Mouse (Mus musculus): ENCODE results near the gene Gm13694. TPM values are rescaled to one million over a fixed set of nuclear protein-coding genes. Genes with fewer than 3 reads are reported as not detected.
"Not testable (repeated sequence)": the region's sequence is repeated elsewhere in the genome, so short reads cannot be mapped to it uniquely, and the experiment has no call there.

Gene Gm13694
- not detected in 2 replicates for polyA plus RNA-seq (2012; rRNA removed)

DNA sequence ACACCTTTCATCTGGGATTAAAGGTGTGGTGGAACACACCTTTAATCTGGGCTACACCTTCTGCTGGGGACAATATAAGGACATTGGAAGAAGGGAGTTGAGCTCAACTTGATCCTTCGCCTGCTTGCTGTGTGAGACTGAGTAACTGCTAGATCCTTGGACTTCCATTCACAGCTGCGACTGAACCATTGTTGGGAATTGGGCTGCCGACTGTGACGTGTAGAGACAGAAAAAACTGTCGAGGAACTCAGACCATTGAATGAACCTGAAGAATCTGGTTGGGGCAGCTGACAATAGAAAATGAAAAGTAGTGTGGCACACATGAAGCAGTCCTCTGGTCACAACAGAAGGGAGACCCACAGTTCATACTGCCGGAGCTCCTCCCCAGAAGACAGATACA, at the start of gene Gm13694:
Gm13694 (plus strand) TSS at position 301 of the 400 bp plus-strand sequence.
- DNase-seq; H3K4me1 ChIP-seq (ENCODE audit: control insufficient read depth, insufficient read depth, low read length); H3K4me3 ChIP-seq (replicated peaks; ENCODE audit: extremely low read depth, low read depth, low read length): not testable (repeated sequence)
- WGBS, result no CpG with 5 or more reads among the region's 6 CpGs

DNA sequence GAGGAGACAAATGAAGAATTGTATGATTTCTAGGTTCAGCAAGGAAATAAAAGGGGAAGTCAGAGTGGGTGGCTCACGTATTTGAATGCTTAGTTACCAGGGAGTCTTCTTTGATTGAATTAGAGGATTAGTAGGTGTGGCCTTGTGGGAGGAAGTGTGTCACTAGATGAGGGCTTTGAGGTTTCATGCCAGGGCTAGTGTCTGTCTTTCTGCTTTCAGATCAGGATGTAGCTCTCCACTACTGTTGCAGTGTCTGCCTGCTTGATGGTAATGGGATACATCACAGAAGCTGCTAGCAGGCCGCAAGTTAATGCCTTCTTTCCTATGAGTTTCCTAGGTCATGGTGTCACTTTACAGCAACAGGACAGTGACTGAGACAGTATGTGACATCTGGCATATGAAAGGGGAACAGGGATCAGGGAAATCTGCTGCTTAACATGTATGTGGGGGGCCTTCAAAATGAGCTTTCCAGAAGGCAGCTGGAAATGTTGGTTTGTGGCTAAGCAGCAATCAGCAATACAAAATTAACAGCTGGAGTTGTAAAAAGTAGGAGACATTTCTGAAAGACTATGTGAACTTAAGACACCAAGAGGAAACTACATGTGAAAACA, 49.1 kb upstream of the Gm13694 start:
- TF ChIP-seq CTCF (IDR thresholded peaks at IDR 0.05; ENCODE audit: insufficient read depth, low read length) (no peak), POLR2A (IDR thresholded peaks at IDR 0.05; ENCODE audit: borderline replicate concordance, extremely low read depth, low read depth, low read length) (no peak)
- H3K4me1 ChIP-seq (ENCODE audit: control insufficient read depth, insufficient read depth, low read length), result no peaks in the 10 kb centered on the region
- H3K4me3 ChIP-seq (replicated peaks; ENCODE audit: extremely low read depth, low read depth, low read length), result no peak overlapping the region
- no peak for DNase-seq
- WGBS, result 40% methylated on average over 2 of the region's 2 CpGs

- Histone ChIP-seq H3K4me1 (ENCODE audit: control insufficient read depth, insufficient read depth, low read length) (no peaks in the 10 kb centered on the region), H3K4me3 (replicated peaks; ENCODE audit: extremely low read depth, low read depth, low read length) (no peak within 1 kb of the TSS)
- WGBS, result 2% methylated on average over 20 of the region's 20 CpGs
- TF ChIP-seq CTCF (IDR thresholded peaks at IDR 0.05; ENCODE audit: insufficient read depth, low read length), result no peak
- TF ChIP-seq POLR2A (IDR thresholded peaks at IDR 0.05; ENCODE audit: borderline replicate concordance, extremely low read depth, low read depth, low read length), result no peak
- no peak for DNase-seq
These were observed 37.8 kb upstream of the Gm13694 start, which contains the start of gene Zswim2 for GRCm38 (mm10) chr2:83940931-83941361. Gene Zswim2 (minus strand): TSS chr2:83941228.

GRCm38 (mm10) chr2:83941378-83941777, 37.4 kb upstream of the Gm13694 start:
- no peak for DNase-seq
- WGBS, result 35% methylated on average over 3 of the region's 3 CpGs
- TF ChIP-seq POLR2A (IDR thresholded peaks at IDR 0.05; ENCODE audit: borderline replicate concordance, extremely low read depth, low read depth, low read length) (no peak), CTCF (IDR thresholded peaks at IDR 0.05; ENCODE audit: insufficient read depth, low read length) (no peak)
- no peak overlapping the region for H3K4me3 ChIP-seq (replicated peaks; ENCODE audit: extremely low read depth, low read depth, low read length)
- no peaks in the 10 kb centered on the region for H3K4me1 ChIP-seq (ENCODE audit: control insufficient read depth, insufficient read depth, low read length)

- WGBS, result 36% methylated on average over 4 of the region's 4 CpGs
These were observed 36.9 kb upstream of the Gm13694 start for GRCm38 (mm10) chr2:83941792-83942191.

GRCm38 (mm10) chr2:83955393-83955792, 23.3 kb upstream of the Gm13694 start, which contains the start of gene Gm13698:
Gene Gm13698 (plus strand): TSS chr2:83955693.
- DNase-seq; H3K4me1 ChIP-seq (ENCODE audit: control insufficient read depth, insufficient read depth, low read length); H3K4me3 ChIP-seq (replicated peaks; ENCODE audit: extremely low read depth, low read depth, low read length): not testable (repeated sequence)
- no CpG with 5 or more reads among the region's 6 CpGs for WGBS

More at GRCm38 (mm10) chr2:83941792-83942191, 36.9 kb upstream of the Gm13694 start:
- DNase-seq, result no peak
- Histone ChIP-seq H3K4me1 (ENCODE audit: control insufficient read depth, insufficient read depth, low read length) (no peaks in the 10 kb centered on the region), H3K4me3 (replicated peaks; ENCODE audit: extremely low read depth, low read depth, low read length) (no peak overlapping the region)
- TF ChIP-seq CTCF (IDR thresholded peaks at IDR 0.05; ENCODE audit: insufficient read depth, low read length) (no peak), POLR2A (IDR thresholded peaks at IDR 0.05; ENCODE audit: borderline replicate concordance, extremely low read depth, low read depth, low read length) (no peak)

- H3K4me1 ChIP-seq (ENCODE audit: control insufficient read depth, insufficient read depth, low read length); H3K4me3 ChIP-seq (replicated peaks; ENCODE audit: extremely low read depth, low read depth, low read length); DNase-seq: not testable (repeated sequence)
- WGBS, result no CpG with 5 or more reads among the region's 6 CpGs
These were observed 17.5 kb upstream of the Gm13694 start, which contains the start of gene Gm13693 for GRCm38 (mm10) chr2:83961203-83961602. Gene Gm13693 (plus strand): TSS chr2:83961503.

- not testable (repeated sequence) for H3K4me3 ChIP-seq (replicated peaks; ENCODE audit: extremely low read depth, low read depth, low read length); DNase-seq; H3K4me1 ChIP-seq (ENCODE audit: control insufficient read depth, insufficient read depth, low read length)
- WGBS, result no CpG with 5 or more reads among the region's 6 CpGs
These were observed 11.7 kb upstream of the Gm13694 start, which contains the start of gene Gm13695 for GRCm38 (mm10) chr2:83967013-83967412. Gene Gm13695 (plus strand): TSS chr2:83967313.

DNA sequence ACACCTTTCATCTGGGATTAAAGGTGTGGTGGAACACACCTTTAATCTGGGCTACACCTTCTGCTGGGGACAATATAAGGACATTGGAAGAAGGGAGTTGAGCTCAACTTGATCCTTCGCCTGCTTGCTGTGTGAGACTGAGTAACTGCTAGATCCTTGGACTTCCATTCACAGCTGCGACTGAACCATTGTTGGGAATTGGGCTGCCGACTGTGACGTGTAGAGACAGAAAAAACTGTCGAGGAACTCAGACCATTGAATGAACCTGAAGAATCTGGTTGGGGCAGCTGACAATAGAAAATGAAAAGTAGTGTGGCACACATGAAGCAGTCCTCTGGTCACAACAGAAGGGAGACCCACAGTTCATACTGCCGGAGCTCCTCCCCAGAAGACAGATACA, 5.9 kb upstream of the Gm13694 start, which contains the start of gene Gm13696:
Gm13696 (plus strand) TSS at position 301 of the 400 bp plus-strand sequence.
- not testable (repeated sequence) for DNase-seq; H3K4me3 ChIP-seq (replicated peaks; ENCODE audit: extremely low read depth, low read depth, low read length); H3K4me1 ChIP-seq (ENCODE audit: control insufficient read depth, insufficient read depth, low read length)
- no CpG with 5 or more reads among the region's 6 CpGs for WGBS

DNA sequence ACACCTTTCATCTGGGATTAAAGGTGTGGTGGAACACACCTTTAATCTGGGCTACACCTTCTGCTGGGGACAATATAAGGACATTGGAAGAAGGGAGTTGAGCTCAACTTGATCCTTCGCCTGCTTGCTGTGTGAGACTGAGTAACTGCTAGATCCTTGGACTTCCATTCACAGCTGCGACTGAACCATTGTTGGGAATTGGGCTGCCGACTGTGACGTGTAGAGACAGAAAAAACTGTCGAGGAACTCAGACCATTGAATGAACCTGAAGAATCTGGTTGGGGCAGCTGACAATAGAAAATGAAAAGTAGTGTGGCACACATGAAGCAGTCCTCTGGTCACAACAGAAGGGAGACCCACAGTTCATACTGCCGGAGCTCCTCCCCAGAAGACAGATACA, 5.7 kb downstream of the Gm13694 start, which contains the start of gene Gm13697:
Gm13697 (plus strand) TSS at position 301 of the 400 bp plus-strand sequence.
- WGBS, result no CpG with 5 or more reads among the region's 6 CpGs
- DNase-seq, result not testable (repeated sequence)

DNA sequence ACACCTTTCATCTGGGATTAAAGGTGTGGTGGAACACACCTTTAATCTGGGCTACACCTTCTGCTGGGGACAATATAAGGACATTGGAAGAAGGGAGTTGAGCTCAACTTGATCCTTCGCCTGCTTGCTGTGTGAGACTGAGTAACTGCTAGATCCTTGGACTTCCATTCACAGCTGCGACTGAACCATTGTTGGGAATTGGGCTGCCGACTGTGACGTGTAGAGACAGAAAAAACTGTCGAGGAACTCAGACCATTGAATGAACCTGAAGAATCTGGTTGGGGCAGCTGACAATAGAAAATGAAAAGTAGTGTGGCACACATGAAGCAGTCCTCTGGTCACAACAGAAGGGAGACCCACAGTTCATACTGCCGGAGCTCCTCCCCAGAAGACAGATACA, 11.5 kb downstream of the Gm13694 start, which contains the start of gene Gm13691:
Gm13691 (plus strand) TSS at position 301 of the 400 bp plus-strand sequence.
- H3K4me1 ChIP-seq (ENCODE audit: control insufficient read depth, insufficient read depth, low read length); DNase-seq; H3K4me3 ChIP-seq (replicated peaks; ENCODE audit: extremely low read depth, low read depth, low read length): not testable (repeated sequence)
- no CpG with 5 or more reads among the region's 6 CpGs for WGBS

More for the DNA sequence above, 5.7 kb downstream of the Gm13694 start, which contains the start of gene Gm13697:
- not testable (repeated sequence) for H3K4me3 ChIP-seq (replicated peaks; ENCODE audit: extremely low read depth, low read depth, low read length); H3K4me1 ChIP-seq (ENCODE audit: control insufficient read depth, insufficient read depth, low read length)

- not testable (repeated sequence) for DNase-seq; H3K4me1 ChIP-seq (ENCODE audit: control insufficient read depth, insufficient read depth, low read length)
- H3K4me3 ChIP-seq (replicated peaks; ENCODE audit: extremely low read depth, low read depth, low read length), result peak overlapping the region; percentile 29
- WGBS, result 18% methylated on average over 8 of the region's 9 CpGs
These were observed 15.0 kb downstream of the Gm13694 start for GRCm38 (mm10) chr2:83993639-83994255.

DNA sequence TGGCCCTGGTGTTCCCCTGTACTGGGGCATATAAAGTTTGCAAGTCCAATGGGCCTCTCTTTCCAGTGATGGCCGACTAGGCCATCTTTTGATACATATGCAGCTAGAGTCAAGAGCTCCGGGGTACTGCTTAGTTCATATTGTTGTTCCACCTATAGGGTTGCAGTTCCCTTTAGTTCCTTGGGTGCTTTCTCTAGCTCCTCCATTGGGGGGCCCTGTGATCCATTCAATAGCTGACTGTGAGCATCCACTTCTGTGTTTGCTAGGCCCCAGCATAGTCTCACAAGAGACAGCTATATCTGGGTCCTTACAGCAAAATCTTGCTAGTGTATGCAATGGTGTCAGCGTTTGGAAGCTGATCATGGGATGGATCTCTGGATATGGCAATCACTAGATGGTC, 15.8 kb downstream of the Gm13694 start:
- DNase-seq, result not testable (repeated sequence)
- 83% methylated on average over 1 of the region's 3 CpGs for WGBS

More for the DNA sequence above, 15.8 kb downstream of the Gm13694 start:
- not testable (repeated sequence) for H3K4me3 ChIP-seq (replicated peaks; ENCODE audit: extremely low read depth, low read depth, low read length); H3K4me1 ChIP-seq (ENCODE audit: control insufficient read depth, insufficient read depth, low read length)

Measured in lung, adult 2 months (tissue).